Mouse (Mus musculus) regulatory T cell (primary cell): ENCODE measurements around the gene Rsc1a1.

Source experiments
- in situ Hi-C: fragments of 300-600 bp; cut with MboI, MseI; formaldehyde crosslinking; loops from one replicate; pipeline ENCODE4 v1.15.1; 2025; ENCODE audit warnings: high pct_unique_total_duplicates

Rsc1a1 gene

DNA sequence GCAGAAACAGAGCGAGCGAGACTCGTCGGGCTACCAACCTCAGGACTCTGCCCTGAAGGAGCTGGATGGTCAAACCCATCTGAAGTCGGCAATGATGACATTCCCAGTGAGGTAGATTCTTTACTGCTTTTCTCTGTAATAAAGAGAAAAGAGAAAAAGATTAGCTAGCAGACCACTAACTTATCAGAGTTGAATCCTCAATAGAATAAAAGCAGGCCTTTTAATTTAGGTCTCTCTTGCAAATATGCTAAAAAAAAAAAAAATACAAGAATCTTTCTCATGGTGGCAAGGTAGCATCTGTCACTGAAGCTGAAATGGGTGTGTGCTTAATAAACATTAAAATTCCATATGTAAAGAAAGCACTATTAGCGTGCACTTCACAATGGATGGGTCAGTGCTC lies at the start of gene Rsc1a1:
Gene Rsc1a1 (minus strand): TSS at position 101 of the 400 bp plus-strand sequence.
- in situ Hi-C loops = no loop called here

DNA sequence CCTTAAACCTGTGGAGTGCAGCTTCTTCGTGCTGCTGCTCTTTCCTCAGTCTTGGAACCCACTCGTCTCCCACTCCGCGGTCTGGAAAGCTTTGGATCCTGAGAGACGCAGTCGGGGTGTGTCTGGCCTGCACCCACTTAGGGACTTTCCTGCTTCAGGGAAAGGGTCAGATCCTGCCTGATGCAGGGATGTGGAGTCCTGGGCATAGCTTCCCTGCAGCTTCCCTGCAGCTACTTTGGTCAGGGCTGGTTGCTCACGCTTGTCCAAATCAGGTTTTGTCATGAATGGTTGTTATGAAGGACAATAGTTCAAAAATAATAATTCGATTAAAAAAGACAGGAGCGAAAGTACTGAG lies 49.8 kb upstream of the Rsc1a1 start:
- in situ Hi-C loops = no loop called here

DNA sequence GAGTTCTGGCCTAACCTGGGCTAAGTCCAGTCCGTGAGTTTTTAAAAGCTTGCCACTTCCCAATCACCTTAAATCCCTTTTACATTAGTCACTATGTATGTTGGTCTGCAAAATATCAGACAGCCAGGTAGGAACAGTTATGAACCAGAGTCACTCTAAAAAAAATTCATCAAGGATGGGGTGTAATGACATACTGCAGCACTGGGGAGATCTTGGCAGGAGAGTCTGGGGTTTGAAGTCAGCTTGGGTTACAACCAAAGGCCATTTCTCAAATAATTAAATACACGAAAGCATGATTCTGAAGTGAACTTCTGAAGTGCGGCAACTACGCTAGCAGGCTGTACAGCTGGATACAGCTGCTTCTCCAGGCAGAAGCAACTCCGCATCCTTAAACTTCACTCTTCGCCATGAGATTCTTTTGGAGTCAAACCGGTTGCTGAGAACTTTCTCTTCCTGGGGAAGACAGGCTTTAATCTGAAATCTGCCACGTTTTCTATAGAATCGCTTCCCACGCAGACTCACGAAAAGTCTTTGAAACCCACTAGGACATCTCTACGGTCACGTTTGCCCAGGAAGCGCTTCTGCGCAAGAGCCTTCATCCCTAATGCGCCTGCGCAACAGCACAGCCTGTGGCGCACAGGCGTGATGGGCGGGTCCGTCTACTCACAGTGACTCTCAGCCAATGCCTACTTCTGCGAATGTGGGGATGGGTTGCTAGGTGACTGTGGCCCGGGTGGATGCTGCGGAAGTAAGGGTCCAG lies 49.2 kb upstream of the Rsc1a1 start:
- in situ Hi-C loops = no loop called here

DNA sequence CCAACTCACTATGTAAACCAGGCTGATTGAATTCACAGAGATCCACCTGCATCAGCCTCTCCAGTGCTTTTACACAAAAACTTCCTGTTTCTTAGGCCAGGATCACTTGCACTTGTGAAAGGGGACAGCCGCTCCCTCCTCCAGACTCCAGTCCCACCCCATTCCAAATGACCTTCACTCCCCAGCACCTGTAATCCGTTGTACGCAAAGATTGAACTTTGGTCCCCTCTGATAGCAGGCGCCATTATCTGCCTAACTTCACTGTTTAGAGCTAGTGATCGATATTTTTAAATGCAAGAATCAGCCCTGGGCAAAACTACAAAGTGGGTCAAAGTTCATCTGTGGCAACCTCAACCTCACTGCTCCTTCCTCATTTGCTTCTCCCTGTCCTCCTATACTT lies 46.4 kb upstream of the Rsc1a1 start:
- in situ Hi-C loops = no loop called here

DNA sequence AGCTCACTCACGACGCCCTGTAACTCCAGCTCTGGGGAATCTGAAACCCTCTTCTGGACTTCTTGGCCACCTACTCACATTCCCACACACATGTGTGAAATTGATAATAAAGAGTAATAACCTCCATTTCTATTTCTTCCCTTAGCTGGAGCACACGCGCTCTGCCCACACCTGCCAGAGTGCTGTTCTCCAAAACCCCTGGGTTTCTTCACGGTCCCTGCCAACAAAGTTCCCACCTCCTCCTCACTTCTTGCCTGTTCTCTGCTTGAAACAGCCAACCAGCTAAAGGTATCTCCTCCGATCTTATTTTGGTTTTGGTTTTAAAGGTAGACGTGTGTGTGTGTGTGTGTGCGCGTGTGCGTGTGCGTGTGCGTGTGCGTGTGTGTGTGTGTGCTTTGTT lies 45.0 kb upstream of the Rsc1a1 start:
- in situ Hi-C loops = no loop called here

DNA sequence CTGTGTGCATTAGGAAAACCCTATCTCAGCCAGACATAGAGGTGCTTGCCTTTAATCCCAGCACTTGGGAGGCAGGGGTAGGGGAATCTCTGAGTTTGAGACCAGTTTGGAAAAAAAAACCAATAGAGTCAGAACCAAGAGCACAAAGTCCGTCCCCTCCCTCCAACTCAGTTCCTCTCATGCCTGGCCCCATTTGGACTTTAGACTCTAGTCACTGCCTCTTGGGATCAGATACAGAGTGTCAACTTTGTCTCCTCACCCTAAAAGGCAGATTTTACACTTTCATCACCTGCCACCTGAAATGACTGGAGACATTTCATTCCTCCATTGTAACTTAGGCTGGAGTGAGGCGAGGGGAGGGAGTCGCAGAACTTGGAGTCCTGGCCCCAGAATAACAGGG lies 43.9 kb upstream of the Rsc1a1 start:
- in situ Hi-C loops = loop anchor here (10.0 kb wide), 2 partner anchors 66 to 226 kb away; partner anchors contain the start of genes Casp9 and Dnajc16

DNA sequence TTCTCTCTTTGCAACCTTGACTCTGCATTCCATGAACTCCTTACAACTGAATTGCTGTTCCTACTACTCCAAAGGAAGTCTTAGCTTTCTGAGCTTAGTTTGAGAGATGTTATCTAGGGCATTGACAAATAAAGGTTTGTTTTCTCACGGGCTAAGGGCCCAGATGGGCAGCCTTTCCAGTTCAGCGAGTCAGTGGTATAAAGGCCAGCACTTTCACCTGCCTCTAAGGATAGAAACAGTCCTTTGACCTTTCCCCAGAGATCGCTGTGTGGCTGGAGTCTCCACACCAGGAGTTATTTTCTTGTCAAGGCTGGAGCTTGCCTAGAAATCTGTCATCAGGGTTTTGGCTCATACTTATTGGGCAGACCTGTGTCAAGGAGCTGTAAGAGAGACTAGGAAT lies 40.3 kb upstream of the Rsc1a1 start:
- in situ Hi-C loops = loop anchor here (10.0 kb wide), 2 partner anchors 69 to 229 kb away; partner anchors contain the start of genes Casp9 and Dnajc16

DNA sequence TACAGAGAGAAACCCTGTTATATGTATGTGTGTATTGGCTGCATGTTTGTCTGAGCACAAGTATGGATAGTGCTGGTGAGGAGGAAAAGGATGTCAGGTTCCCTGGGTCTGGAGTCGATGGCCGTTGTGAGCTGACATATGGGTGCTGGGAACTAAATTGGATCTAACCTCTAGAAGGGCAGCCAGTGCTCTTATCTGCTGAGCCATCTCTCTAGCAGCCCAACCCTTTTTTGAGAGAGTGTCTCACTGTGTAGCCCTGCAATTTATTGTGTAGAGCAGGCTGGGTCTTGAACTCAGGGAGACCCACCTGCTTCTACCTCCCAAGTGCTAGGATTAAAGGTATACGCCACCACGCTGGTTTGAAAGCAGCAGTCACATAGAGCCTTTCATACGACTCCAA lies 39.9 kb upstream of the Rsc1a1 start:
- in situ Hi-C loops = loop anchor here (10.0 kb wide), 2 partner anchors 70 to 230 kb away; partner anchors contain the start of genes Casp9 and Dnajc16

DNA sequence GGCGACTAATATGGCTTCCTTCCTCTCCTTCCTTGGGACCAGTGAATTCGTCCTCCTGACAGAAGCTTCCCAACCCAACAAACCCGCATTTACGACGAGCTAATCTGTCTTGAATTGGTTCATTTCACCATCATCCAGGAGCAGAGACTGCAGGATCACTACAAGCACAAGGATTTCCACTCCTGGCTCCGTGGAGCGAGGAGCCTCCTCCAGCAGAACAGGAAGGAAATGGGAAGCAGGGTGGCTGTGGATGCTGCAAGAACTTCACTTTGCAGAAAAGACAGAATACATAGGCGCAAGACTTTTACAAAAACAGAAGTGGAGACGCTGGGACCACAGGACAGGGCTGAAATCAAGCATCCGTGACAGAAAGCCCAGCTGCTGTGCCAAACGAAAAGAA lies 39.2 kb upstream of the Rsc1a1 start:
- in situ Hi-C loops = loop anchor here (10.0 kb wide), 2 partner anchors 70 to 230 kb away; partner anchors contain the start of genes Casp9 and Dnajc16

GRCm38 (mm10) chr4:141723673-141724068 lies 38.3 kb upstream of the Rsc1a1 start:
- in situ Hi-C loops = loop anchor here (10.0 kb wide), 2 partner anchors 71 to 231 kb away; partner anchors contain the start of genes Casp9 and Dnajc16

DNA sequence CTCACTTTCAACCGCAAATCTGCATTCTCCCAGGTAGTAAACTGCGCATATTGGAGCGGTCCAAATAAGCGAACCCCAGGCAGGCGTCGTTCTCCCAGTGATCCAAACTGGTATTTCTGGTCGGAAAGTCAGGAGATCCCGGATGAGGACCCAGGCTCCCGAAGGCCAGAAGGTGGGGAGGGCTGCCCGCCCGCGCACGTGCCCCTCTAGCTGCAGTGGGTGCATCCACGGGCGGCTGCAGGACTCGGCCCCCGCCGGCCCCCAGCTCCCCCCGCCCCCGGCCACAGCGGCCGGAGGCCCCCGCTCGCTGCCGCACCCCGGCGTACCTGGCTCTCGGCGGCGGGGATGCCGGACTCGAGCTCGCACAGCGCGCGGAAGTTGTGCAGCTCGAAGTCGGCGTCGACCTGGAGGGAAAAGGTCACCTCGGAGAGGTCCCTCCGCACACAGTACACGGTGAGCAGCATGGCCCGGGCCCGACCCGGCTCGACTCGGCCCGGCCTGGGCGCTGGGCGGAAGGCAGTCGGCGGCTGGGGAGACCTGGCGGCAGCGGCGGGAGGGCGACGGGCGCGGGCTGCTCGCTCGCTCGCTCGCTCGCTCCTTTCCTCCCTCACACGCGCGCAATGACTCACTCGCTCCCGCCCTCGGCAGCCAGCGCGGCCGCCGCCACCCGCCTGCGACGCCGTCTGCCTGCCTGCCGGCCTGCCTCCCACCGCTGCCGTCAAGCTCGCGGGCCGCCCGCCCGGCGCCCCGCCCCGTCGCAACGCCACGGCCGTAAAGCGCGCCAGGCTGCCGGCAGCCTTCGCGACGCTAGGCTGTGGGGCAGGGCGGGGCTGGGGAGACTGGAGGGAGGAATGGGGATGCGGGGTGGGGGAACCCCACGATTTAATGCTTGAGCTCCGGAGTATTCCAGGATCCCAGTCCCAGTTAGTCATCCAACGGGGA lies 37.6 kb upstream of the Rsc1a1 start, which contains the start of gene Ddi2:
Gene Ddi2 (minus strand): TSS at position 689 of the 942 bp plus-strand sequence.
- in situ Hi-C loops = loop anchor here (10.0 kb wide), 2 partner anchors 72 to 232 kb away; partner anchors contain the start of genes Casp9 and Dnajc16

- in situ Hi-C loops = loop anchor here (10.0 kb wide), 2 partner anchors 73 to 233 kb away; partner anchors contain the start of genes Casp9 and Dnajc16
Measured at GRCm38 (mm10) chr4:141721961-141722360, 36.6 kb upstream of the Rsc1a1 start.

DNA sequence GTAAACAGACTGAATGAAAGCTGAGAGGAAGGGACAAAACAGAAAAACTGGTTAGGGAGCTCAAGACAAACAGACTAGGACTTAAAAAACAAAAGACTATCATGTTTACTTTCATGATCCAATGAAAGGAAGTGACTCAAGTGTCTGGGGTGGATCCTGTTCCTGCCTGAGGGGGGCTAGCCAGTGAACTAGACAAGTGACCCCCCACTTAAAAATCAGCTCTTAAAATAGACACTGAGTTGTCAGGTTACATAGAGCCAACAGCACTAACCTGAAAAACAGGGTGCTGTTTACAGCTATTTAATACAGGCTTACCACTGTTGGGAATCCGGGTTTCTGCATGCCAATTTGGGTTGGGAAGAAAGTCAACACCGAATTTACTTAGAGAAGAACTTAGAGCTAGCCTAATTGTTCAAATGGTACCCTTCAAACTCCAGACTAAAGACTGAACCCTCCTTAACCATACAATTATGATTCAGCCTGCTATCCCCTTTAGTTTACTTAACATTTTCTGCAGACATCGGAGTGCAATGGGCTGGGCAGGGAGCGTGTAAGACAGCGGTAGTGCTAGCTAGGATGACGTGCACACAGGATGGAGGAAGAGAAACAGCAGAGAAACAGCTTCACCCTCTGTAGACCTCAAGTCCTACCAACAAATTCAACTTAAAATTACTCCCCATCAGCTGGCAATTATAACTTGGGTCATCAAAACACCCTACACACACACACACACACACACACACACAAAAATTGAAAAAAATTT lies 35.5 kb upstream of the Rsc1a1 start:
- in situ Hi-C loops = loop anchor here (10.0 kb wide), 2 partner anchors 74 to 234 kb away; partner anchors contain the start of genes Casp9 and Dnajc16

GRCm38 (mm10) chr4:141719304-141719703 lies 33.9 kb upstream of the Rsc1a1 start:
- in situ Hi-C loops = no loop called here

DNA sequence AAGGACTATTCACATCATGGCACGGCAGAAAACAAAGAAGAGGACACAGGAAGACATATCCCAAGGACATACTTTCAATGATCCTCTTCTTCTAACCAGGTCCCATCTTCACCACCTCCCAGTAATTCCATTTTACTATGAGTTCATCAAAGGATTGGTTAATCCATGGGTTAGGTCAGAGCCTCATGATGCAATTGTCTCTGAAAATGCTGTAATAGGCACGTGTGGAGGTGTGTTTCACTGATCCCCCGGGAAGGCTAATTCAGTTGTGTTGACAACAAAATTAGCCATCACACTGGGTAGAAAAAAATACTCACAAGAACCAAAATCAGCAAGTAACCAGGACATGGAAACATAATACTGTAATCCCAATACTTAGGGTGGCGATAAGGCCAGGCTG lies 32.2 kb upstream of the Rsc1a1 start:
- in situ Hi-C loops = no loop called here

DNA sequence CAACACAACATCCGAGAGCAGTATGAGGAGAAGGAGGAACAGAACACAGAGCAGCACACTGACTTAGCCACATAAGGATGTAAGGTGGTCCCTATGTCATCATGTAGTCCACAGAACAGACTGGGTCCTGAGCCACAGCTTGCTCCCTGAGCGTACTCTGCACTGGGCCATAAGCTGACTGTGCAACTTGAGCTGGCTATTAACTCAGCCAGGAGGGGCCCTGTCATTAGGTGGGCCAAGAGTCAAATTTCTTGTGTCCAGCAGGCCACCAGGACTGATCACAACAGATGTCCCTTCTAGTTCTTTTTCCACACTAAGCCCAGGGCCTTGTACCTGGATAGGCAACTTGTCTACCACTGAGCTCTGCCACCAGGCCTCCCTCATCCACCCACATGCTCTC lies 29.6 kb upstream of the Rsc1a1 start:
- in situ Hi-C loops = no loop called here

DNA sequence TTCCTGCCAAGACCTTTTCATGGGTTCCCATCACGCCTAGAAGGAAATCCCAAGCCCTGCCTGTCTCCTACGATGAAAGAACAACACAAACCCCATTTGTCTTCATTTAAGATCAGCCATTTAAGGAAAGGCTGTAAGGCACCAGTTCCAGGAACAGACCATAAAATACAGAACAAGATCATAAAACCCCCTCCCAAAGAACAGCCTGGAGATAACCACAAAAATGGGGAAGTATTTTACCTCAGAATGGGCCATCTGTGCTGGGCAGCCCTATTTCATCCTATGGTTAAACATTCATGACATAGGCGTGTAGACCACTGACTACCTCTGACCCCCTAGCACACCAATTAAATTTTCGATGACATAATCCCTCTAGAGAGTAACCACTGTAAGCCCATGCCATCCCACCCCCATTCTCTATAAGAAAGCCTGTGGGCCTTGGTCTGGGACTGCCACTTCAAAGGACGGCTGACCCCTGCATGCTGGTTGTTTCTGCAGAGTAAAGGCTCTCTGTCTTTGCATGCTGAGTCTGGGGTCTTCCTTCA lies 28.3 kb upstream of the Rsc1a1 start:
- in situ Hi-C loops = no loop called here

- in situ Hi-C loops = no loop called here
Measured at GRCm38 (mm10) chr4:141711250-141711649, 25.9 kb upstream of the Rsc1a1 start.

DNA sequence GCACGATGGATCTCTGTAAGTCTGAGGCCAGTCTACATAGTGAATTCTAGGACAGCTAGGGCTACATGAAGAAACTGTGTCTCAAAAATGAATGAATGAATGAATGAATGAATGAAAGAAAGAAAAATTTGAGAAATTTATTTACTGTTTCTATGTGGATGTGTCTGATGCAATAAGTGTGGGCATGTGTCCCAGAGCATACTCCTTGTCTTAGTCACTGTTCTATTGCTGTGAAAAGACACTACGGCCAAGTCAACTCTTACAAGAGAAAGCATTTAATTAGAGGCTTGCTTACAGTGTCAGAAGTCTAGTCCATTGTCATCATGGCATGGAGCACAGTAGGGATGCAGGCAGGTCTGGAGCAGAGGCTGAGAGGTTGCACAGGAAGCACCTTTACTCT lies 23.6 kb upstream of the Rsc1a1 start:
- in situ Hi-C loops = no loop called here

GRCm38 (mm10) chr4:141708005-141708404 lies 22.6 kb upstream of the Rsc1a1 start:
- in situ Hi-C loops = no loop called here

- in situ Hi-C loops = no loop called here
Measured at GRCm38 (mm10) chr4:141705331-141705730, 19.9 kb upstream of the Rsc1a1 start.
